In genomic region chr1:86434439-86435201, GRCm38 (mm10) we compare ENCODE assay signal across 8 mouse cellular contexts. TPM values are rescaled to one million over a fixed set of nuclear protein-coding genes. Genes with fewer than 3 reads are reported as not detected.
DNase-seq lines count a peak whose midpoint lies in the region; ATAC-seq and TF ChIP-seq lines count a peak whose summit lies in the region.

No protein-coding gene starts in this region.

- H3K36me3 ChIP-seq in ES-Bruce4 (ENCODE audit: control insufficient read depth, insufficient read depth, low read length, poor library complexity, severe bottlenecking) = no peaks in the 10 kb centered on the region
- H3K36me3 ChIP-seq in forebrain, embryonic 14.5 days (ENCODE audit: control insufficient read depth, insufficient read depth, low read length) = no peaks in the 10 kb centered on the region

- TF ChIP-seq POLR2A in ES-Bruce4 (IDR thresholded peaks at IDR 0.05; ENCODE audit: insufficient read depth, low read length) = no peak
- peak; percentile 94 for TF ChIP-seq POLR2A in lung, adult 2 months (IDR thresholded peaks at IDR 0.05; ENCODE audit: borderline replicate concordance, extremely low read depth, low read depth, low read length)

- peak; percentile 74 for ATAC-seq in cerebellum, adult (ENCODE audit: insufficient number of reproducible peaks, low FRiP score, low TSS enrichment)
- ATAC-seq in forebrain, embryonic 14.5 days = peak; percentile 93
- ATAC-seq in neutrophil, adult 5-6 weeks (ENCODE audit: extremely low read depth, insufficient number of reproducible peaks, low FRiP score, poor library complexity, severe bottlenecking) = peak; percentile 91

- no peaks in the 10 kb centered on the region for H3K9me3 ChIP-seq in ES-Bruce4 (replicated peaks; ENCODE audit: control insufficient read depth, insufficient read depth, low read length, poor library complexity, severe bottlenecking)
- no peaks in the 10 kb centered on the region for H3K9me3 ChIP-seq in forebrain, embryonic 14.5 days (replicated peaks; ENCODE audit: control insufficient read depth, low read length)

- peak; percentile 99 for DNase-seq in forebrain, embryonic 14.5 days (ENCODE audit: low spot score)
- peak; percentile 98 for DNase-seq in heart, postnatal 25 days (ENCODE audit: low spot score)
- peak; percentile 98 to 99 for DNase-seq in layer of hippocampus, adult 18-20 months (ENCODE audit: low spot score in 2 of 2)
- DNase-seq in lung, adult 2 months = peak; percentile 99
- peak; percentile 93 to 96 for DNase-seq in thymus, adult 18-20 months

- TF ChIP-seq CTCF in ES-Bruce4 (IDR thresholded peaks at IDR 0.05; ENCODE audit: low read depth, low read length) = no peak
- no peak for TF ChIP-seq CTCF in lung, adult 2 months (IDR thresholded peaks at IDR 0.05; ENCODE audit: insufficient read depth, low read length)

- peaks cover 12% of the 10 kb centered on the region for H3K4me1 ChIP-seq in ES-Bruce4 (ENCODE audit: control insufficient read depth, insufficient read depth, low read length)
- peaks cover 19% of the 10 kb centered on the region for H3K4me1 ChIP-seq in forebrain, embryonic 14.5 days (ENCODE audit: control insufficient read depth, insufficient read depth, low read length)
- H3K4me1 ChIP-seq in lung, adult 2 months (ENCODE audit: control insufficient read depth, insufficient read depth, low read length) = peaks cover 14% of the 10 kb centered on the region

- peak overlapping the region; percentile 32 for H3K4me3 ChIP-seq in ES-Bruce4 (ENCODE audit: low read depth, low read length)
- H3K4me3 ChIP-seq in forebrain, embryonic 14.5 days (ENCODE audit: low read depth, low read length) = peak overlapping the region; percentile 38
- H3K4me3 ChIP-seq in lung, adult 2 months (replicated peaks; ENCODE audit: extremely low read depth, low read depth, low read length) = peak overlapping the region; percentile 55

- peak overlapping the region; percentile 66 for H3K9ac ChIP-seq in ES-Bruce4 (ENCODE audit: low read depth, poor library complexity, severe bottlenecking)
- peak overlapping the region; percentile 82 for H3K9ac ChIP-seq in forebrain, embryonic 14.5 days (ENCODE audit: low read length)

- no peak overlapping the region for H3K27ac ChIP-seq in ES-Bruce4 (ENCODE audit: insufficient read depth, low read length)
- H3K27ac ChIP-seq in forebrain, embryonic 14.5 days (ENCODE audit: low read depth, low read length) = peak overlapping the region; percentile 100

- H3K27me3 ChIP-seq in ES-Bruce4 (ENCODE audit: control insufficient read depth, insufficient read depth, low read length, poor library complexity, severe bottlenecking) = no peaks in the 10 kb centered on the region
- no peaks in the 10 kb centered on the region for H3K27me3 ChIP-seq in forebrain, embryonic 14.5 days (replicated peaks; ENCODE audit: control insufficient read depth, insufficient read depth, low read length)

- H3K4me2 ChIP-seq in forebrain, embryonic 14.5 days (ENCODE audit: low read length) = peak overlapping the region; percentile 78

- intact Hi-C loops in heart, postnatal 25 days (cut with DNase I) = no loop called here

- WGBS in forebrain, embryonic 14.5 days = 3% methylated on average over 33 of the region's 46 CpGs
- WGBS in lung, adult 2 months = 3% methylated on average over 46 of the region's 46 CpGs

- TF ChIP-seq EP300 in ES-Bruce4 (IDR thresholded peaks at IDR 0.05; ENCODE audit: insufficient read depth, low read depth, low read length) = 0 out of 2 replicates have a peak, but pooled peaks have one; percentile 30

RNA-seq across cellular contexts. Expression of gene Tex44, which starts 8.5 kb away (rescaled TPM):
- polyA plus RNA-seq in ES-Bruce4 (2011; ENCODE audit: insufficient read depth, insufficient read length, low read depth, missing spikeins) = not detected in 2 replicates
- not detected in 2 replicates for polyA plus RNA-seq in forebrain, embryonic 14.5 days (2014; fragmentation: Nextera tagmentation; extraction: Ambion mirVana)
- total RNA-seq in heart, postnatal 25 days (2021) = not detected
- total RNA-seq in layer of hippocampus, adult 18-20 months (2021) = not detected
- polyA plus RNA-seq in lung, adult 2 months (2012; rRNA removed) = 0.11 and 0.12 TPM in 2 replicates
- not detected in 2 replicates for total RNA-seq in neutrophil, adult 5-6 weeks (2017)

RNA-seq across cellular contexts. Expression of gene Nmur1, which starts 8.6 kb away (rescaled TPM):
- not detected in 2 replicates for polyA plus RNA-seq in ES-Bruce4 (2011; ENCODE audit: insufficient read depth, insufficient read length, low read depth, missing spikeins)
- not detected in 2 replicates for polyA plus RNA-seq in forebrain, embryonic 14.5 days (2014; fragmentation: Nextera tagmentation; extraction: Ambion mirVana)
- total RNA-seq in heart, postnatal 25 days (2021) = not detected
- total RNA-seq in layer of hippocampus, adult 18-20 months (2021) = not detected
- polyA plus RNA-seq in lung, adult 2 months (2012; rRNA removed) = 2.9 TPM in 2 replicates
- not detected in 2 replicates for total RNA-seq in neutrophil, adult 5-6 weeks (2017)
